Mouse (Mus musculus) cerebellum, adult 18-20 months (tissue): ENCODE measurements around the gene Erg.
A peak's percentile ranks its signal among the peaks of the same experiment; 100 is the strongest.

ENCODE experiments used
- DNase-seq, 2 experiments: peaks; one replicate each; pipeline ENCODE4 v3.0.0; 2021

Gene Erg

GRCm38 (mm10) chr16:95344961-95345360, 241.4 kb downstream of the Erg start:
- no peak for DNase-seq

DNA sequence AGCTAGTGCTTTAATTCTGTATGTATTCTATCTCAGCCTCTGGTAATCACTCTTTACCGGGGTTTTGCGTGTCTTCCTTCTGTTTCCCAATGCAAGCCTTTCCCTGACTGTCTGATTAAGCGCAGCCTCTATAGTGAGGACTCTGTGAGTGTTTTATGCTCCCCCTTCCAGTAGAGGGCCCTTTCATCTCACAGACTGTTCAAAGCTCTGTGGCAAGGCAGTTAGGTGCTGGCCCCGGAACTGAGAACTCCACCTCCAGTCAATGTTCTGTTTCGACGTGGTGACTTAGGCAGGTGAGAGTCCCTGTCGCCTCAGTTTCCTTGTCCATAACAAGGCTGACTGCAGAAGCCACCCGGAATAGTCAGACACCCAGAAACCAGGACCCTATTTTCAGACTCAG, 244.4 kb downstream of the Erg start:
- no peak for DNase-seq

DNA sequence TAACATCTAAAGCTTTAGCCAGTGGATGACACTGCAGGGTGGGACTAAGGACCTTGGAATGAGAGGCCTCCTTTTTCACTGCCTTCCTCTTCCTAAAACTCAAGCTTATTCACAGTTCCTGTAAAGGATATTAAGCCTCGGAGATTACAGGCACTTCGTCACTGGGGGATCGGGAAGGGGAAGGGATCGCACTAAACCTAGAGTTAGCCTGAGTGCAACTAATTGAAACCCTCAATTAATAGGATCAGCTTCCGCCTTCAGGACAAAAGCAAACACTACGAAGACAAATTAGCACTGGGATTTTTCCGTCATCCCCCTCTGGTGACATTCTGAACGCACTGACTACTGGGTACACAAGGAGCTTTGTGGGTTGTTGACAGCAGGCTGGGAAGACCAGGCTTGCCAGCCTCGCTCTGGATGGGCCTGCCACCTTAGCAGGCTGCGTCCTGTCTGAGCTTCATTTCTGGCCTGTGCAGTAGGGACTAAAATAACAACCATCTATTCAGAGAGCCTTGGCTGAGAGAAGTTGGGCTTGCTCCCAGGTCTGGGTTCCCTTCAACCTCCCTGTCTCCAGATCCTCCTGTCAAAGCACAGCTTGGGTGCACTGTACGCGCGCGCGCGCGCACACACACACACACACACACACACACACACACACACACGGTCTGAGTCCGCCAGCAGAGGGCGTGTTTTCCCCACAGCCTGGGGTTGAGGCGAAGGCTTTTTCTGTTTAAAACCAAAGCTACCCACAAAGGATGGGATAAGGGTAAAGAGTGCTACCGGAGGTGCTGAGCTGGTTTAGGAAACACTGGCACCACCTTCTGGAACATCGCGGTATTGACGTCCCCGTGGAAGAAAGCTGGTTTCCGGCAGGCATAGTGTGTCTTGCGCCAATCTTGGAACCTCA, 245.3 kb downstream of the Erg start:
- peak; percentile 78 to 84 for DNase-seq

DNA sequence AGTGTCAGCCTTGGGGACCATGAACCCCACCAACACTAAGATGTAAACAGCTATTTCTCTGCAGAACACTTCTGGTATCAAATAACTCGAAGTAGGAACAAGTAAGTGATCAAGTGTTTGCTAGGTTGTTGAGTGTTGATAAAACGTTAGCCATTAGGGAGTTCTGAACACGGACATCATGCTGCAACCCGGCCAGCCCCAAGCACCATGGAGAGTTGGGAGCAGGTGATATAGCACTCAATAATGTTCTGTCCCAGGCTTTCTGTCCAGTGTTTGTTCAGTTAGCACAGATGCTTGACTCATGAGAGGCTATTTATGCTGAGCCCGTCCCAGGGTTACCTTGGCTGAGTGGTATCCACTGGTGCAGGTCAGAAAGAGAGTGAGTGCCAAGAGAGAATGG, 254.2 kb downstream of the Erg start:
- DNase-seq, result no peak

DNA sequence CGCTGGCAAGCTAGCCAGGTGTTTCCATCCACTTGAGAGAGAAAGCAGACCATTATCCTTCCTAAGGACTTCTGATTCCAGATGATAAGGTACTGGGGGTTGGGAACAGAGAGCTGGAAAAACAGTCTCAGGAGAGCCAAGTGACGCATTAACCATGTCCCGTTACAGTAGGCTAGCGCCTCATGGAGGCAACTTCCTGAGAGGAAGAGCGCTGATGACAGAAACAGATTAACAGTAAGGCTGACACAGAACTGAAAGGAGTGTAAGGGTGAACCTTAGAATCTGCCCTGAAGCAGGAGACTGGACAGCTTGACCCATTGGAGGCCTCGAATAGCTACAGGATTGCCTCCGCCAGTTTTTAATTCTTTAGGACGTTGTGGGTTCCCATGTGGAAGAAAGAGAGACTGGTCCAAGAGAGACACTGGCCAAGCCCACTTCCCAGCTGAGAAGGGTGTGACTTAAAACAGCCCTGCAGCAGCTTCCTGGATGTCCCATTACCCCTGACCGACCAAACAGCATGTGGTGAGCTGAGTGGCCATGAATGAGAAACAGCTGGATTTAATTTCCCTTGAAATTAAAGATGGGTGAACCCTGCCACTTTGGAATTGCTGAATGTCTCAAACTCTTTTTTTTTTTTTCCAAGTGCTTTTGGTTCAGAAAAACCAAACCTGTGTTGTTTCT, 264.3 kb downstream of the Erg start:
- DNase-seq, result no peak
